Mouse (Mus musculus) gonadal fat pad, adult 2 months (tissue): ENCODE data around the gene Rabl3. TPM values are rescaled to one million over a fixed set of nuclear protein-coding genes. Genes with fewer than 3 reads are reported as not detected.

Experiments used
- DNase-seq: peaks from one replicate; pipeline ENCODE4 v3.0.0-alpha.2; 2012; ENCODE audit warnings: low read depth
- polyA plus RNA-seq: library from polyadenylated mRNA; depleted of rRNA; stranded (reverse); fragments of >200 nt; gene quantifications from 2 replicates; pipeline ENCODE4 v1.2.3, GENCODE M21; 2012; rRNA removed

Gene Rabl3
- 3.3 and 3.6 TPM in 2 replicates for polyA plus RNA-seq

DNA sequence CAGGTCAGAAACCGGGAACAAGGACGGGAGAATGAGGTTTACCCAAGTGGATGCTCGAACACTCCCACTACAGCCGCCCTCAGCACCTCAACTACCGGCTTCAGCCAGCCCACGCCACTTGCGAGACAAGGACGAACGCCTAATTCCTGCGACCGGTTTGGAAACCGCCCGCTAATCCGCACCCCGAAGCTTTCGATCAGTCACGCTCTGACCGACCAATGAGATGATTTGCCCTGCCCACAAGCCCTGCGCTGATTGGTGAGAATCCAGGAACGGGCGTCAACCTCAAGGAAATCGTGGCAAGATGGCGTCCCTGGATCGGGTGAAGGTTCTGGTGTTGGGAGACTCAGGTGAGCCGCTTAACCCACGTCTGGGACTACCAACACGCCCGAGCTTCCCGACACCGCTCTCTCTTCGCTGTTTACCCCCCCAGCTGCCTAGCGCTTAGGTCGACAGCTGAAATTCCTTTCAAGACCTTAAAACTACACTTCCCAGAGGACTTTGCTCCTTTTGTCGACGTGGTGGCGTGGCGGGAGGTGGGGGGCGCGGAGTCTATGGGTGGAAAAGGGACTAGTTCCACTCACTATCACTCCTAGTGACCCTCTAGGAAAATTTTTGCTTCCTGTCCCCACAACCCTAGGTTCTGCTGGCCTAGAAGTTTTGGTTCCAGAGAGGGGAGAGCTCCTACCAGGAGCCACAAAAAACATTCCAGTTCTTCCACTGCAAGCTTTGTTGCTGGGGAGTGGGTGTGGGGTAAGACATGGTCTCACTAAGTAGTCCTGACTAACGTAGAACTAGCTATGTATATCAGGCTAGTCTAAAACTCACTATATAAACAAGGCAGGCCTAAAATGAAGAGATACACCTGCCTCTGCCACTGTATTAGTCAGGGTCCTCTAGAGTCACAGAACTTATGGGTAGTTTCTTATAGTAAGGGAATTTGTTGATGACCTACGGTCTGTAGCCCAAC is at the start of gene Rabl3, which contains the start of gene Gtf2e1:
TSS of gene Rabl3 (plus strand) at position 275 of the 970 bp plus-strand sequence.
TSS of gene Gtf2e1 (minus strand) at position 179 of the 970 bp plus-strand sequence.
- peak; percentile 94 for DNase-seq

DNA sequence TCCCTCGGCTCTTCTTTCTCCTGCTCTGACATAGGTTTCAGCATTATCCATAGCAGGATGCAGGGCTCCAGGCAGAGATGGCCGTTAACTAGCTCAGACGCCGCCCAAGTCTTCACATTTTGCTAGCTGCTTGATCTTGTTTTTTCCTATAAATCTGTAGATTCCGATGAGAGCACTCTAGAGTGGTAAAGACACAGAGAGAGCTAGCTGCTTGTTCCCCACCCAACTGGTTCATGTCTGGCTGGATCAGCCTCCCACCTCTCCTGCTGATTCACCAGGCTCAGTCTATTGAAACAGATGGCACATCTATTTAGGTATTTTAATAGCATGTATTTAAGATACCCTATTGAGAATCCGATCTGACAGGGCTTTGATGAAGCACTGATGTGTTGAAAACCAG is 44.7 kb upstream of the Rabl3 start:
- no peak for DNase-seq

GRCm38 (mm10) chr16:37498581-37498980 is 41.1 kb upstream of the Rabl3 start:
- DNase-seq: no peak

- no peak for DNase-seq
Measured at GRCm38 (mm10) chr16:37504517-37504916, 35.2 kb upstream of the Rabl3 start.

- DNase-seq: no peak
Measured at GRCm38 (mm10) chr16:37506751-37507150, 32.9 kb upstream of the Rabl3 start.

GRCm38 (mm10) chr16:37511489-37511888 is 28.2 kb upstream of the Rabl3 start:
- no peak for DNase-seq

GRCm38 (mm10) chr16:37514644-37515043 is 25.0 kb upstream of the Rabl3 start:
- DNase-seq: no peak

GRCm38 (mm10) chr16:37516376-37516993 is 23.2 kb upstream of the Rabl3 start:
- DNase-seq: no peak

GRCm38 (mm10) chr16:37517596-37518211 is 22.0 kb upstream of the Rabl3 start:
- DNase-seq: no peak

DNA sequence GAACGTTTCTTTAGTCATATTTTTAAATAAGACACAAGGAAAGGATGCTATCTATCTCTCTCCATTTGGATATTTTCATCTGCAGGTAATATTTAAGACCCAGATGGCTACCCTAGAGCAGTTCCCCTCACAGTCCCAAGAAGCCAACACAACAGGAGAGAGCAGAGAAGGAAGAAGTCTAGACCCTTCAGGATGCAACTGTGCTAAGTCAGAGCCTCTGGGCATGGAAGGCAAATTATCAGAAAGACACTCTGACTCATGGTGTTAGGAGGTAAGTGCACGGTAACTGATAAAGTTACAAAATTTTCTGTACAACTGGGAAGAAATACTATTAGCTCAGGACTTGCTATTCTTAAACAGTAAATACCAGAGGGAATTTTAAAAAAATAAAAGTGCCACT is 21.0 kb upstream of the Rabl3 start:
- DNase-seq: no peak

- DNase-seq: no peak
Measured at GRCm38 (mm10) chr16:37519721-37520120, 20.0 kb upstream of the Rabl3 start.

- no peak for DNase-seq
Measured at GRCm38 (mm10) chr16:37520190-37521040, 19.3 kb upstream of the Rabl3 start.

- DNase-seq: no peak
Measured at GRCm38 (mm10) chr16:37522100-37522697, 17.5 kb upstream of the Rabl3 start.

DNA sequence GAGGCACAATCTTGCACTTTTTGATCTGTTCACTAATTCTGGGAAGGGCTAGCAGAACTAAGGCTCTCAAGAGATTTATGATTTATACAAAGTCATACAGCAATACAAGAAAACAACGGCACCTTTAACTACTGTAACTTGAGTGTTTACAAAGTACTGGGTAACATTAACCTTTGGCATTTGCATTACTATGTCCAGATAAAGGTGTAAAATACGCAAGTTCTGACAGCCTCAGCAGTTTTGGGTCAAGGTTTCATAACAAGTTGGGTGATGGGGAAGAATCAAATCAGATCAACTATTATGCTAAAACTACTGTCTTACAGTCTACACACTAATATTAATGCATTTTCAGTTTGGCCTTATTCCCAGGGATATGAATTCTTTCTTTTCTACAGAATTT is 14.6 kb upstream of the Rabl3 start:
- DNase-seq: no peak

GRCm38 (mm10) chr16:37526688-37527223 is 12.9 kb upstream of the Rabl3 start:
- no peak for DNase-seq

DNA sequence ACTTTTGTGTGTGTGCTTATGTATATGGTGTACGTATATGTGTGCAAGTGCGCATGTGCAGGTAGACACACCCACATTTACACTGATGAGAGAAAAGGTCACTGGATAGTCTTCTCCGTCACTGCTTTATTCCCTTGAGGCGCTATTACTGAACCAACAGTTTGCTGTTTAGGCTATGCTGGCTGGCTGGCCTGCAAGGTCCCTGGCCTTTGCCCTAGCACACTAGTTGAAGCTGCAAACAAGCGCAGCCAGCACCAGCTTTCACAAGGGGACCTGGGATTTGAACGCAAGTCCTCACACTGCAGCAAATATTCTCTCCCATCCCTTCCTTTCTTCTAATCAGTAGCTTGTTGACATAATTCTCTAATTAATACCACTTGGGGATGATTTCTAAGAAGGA is 9.5 kb upstream of the Rabl3 start:
- no peak for DNase-seq

DNA sequence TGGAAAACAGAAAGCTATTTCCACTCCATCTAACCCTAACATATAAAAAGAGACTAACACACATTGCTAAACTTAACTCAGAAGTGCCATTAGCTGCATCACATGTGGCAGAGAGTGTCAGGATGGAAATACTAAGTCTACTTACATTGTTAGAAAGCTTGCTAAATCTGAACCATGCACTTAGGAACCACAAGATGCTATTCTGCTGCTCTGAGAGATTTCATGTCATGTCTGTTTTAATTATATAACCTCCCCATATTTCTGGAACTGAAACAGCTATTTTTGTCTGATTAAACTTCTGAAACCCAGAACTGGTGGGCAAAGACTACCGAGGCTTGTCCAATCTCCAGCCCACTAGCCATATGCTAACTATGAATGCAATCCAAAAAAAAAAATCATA is 7.6 kb upstream of the Rabl3 start:
- DNase-seq: no peak

GRCm38 (mm10) chr16:37533369-37534068 is 6.2 kb upstream of the Rabl3 start:
- no peak for DNase-seq

DNA sequence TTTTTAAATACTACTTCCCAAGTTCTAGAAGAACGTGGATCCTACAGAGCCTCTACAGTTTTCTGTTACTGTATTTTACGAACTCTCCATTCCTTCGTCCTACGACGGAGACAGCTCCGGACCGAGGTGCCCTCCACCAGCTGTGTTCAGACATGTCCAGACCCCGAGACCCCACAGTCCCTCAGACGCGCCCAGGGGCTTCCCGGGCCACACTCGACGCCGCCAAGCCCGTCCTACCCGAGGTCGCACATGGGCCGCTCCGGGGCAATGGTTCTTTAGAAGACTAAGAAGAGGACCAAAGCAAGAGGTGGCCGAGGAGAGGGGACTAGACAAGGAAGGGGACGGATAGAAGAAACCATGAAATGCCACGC is 460 bp upstream of the Rabl3 start:
- no peak for DNase-seq

DNA sequence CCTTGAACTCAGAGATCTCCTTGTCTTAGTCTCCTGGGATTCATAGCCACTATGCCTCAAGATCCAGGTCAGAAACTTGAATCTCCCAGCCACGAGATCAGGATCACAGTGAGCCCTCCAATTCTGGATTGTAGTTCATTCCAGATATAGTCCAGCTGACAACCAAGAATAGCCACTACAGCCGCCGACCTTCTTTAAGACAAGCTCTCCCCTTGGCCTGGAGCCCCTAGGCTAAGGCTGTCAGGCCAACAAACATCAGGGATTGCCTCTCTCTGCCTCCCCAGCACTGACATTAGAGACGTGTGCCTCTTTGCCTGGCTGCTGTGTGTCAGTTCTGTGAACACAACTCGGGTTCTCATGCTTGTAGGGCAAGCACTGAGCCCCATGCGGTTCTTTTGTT is 1.1 kb downstream of the Rabl3 start:
- DNase-seq: no peak
